Mouse (Mus musculus): ENCODE data around the gene Atrn.

The Atrn gene

GRCm38 (mm10) chr2:131072536-131072935 lies 166.2 kb downstream of the Atrn start:
- no peak for DNase-seq (ENCODE audit: low read depth, low spot score)
